Mouse (Mus musculus): ENCODE measurements at regions not wholly inside any gene's neighbourhood (a gene's known extent, or its start where the extent isn't known, plus 50 kb on each side); places are given as distances from the start of the nearest gene placed in this dataset.

DNA sequence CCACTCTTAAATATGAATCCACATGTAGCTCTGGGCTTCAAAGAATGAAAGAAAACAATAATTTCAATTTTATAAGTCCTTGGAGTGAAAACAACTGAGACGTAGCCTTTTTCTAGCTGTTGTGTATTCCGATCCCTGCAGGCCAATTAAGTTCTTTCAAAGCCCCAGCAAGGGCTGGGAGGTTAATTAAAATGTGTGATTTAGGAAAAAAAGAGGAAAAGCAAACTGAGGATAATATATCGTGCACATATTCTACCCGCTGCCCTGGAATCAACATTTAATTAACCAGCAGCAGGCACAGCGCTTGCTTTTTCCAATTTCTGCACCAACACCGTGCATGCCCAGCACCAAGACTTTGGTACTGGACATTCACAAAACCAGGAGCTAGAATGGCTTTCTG lies 167.0 kb downstream of the Nectin3 start:
- H3K4me3 ChIP-seq (ENCODE audit: low read depth, low read length) = no peak overlapping the region
- no peaks in the 10 kb centered on the region for H3K36me3 ChIP-seq (ENCODE audit: control insufficient read depth, insufficient read depth, low read length)
- no peak overlapping the region for H3K27ac ChIP-seq (ENCODE audit: low read depth)
- DNase-seq (ENCODE audit: low spot score) = no peak
- ATAC-seq (replicated peaks; ENCODE audit: low FRiP score, low TSS enrichment, low read depth) = no peak
- H3K4me1 ChIP-seq (replicated peaks; ENCODE audit: control insufficient read depth, insufficient read depth, low read length) = no peaks in the 10 kb centered on the region
- H3K4me2 ChIP-seq (ENCODE audit: low read length) = no peak overlapping the region
- 89% methylated on average over 6 of the region's 6 CpGs for WGBS
- H3K9me3 ChIP-seq (ENCODE audit: control insufficient read depth, low read length) = no peaks in the 10 kb centered on the region
- no peak overlapping the region for H3K9ac ChIP-seq (ENCODE audit: low read length)
- no peaks in the 10 kb centered on the region for H3K27me3 ChIP-seq (replicated peaks; ENCODE audit: control insufficient read depth, insufficient read depth, low read length)

DNA sequence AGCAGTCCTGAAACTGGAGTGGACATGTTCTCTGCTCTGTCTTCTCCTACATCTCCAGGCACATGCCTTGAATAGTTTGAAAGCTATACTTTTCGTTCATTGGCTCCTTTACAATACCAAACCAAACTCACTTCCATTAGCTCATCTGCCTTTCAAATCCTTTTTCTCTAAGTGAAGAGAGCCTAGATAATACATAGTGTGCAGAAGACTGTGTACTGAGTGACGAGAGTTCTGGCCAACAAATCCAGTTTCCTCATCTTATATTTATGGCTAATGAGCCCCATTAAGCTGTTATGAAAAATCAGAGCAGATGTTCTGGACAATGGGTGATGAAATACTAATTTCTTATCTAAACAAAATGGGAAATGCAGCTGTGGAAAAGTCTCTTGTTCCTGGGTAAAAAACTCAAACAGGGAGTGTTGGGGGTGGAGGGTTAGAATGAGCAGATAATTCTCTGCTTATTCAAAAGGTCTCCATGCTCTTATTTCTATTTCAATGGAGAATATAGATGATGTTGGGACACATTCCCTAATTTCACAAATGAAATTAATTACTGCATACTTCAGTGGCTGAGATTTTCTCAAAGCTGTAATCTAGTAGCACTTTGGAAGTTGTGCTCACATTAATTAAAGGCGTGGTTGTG lies 144.3 kb upstream of the Gm4737 start:
- no peak overlapping the region for H3K4me2 ChIP-seq (ENCODE audit: low read length)
- no peaks in the 10 kb centered on the region for H3K27me3 ChIP-seq (replicated peaks; ENCODE audit: control insufficient read depth, insufficient read depth, low read length)
- no peak overlapping the region for H3K9ac ChIP-seq (ENCODE audit: low read length)
- DNase-seq (ENCODE audit: low spot score) = no peak
- H3K9me3 ChIP-seq (ENCODE audit: control insufficient read depth, low read length) = no peaks in the 10 kb centered on the region
- no peak overlapping the region for H3K27ac ChIP-seq (ENCODE audit: low read depth)
- WGBS = 80% methylated on average over 3 of the region's 3 CpGs
- no peaks in the 10 kb centered on the region for H3K36me3 ChIP-seq (ENCODE audit: control insufficient read depth, insufficient read depth, low read length)
- ATAC-seq (replicated peaks; ENCODE audit: low FRiP score, low TSS enrichment, low read depth) = no peak
- no peak overlapping the region for H3K4me3 ChIP-seq (ENCODE audit: low read depth, low read length)
- H3K4me1 ChIP-seq (replicated peaks; ENCODE audit: control insufficient read depth, insufficient read depth, low read length) = no peaks in the 10 kb centered on the region

DNA sequence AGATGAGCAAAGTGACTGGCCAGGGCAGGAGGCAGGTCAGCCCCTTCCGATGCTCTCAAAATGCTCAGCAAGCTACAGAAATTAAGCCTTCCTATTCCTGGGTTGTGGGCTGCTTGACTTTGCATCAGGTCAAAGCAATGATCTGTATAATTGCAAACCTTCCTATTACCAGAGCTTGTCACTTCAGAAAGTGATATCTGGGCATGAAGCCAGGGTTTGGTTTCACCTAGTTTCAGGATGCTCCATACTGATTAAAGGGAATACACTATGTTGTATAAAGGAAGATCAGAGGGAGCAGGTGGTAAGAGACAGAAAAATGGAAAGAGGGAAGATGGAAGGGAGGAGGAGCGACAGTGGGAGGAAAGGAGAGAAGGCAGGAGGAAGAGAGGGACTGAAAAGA lies 142.3 kb upstream of the Gm4737 start:
- ATAC-seq (replicated peaks; ENCODE audit: low FRiP score, low TSS enrichment, low read depth) (no peak), DNase-seq (ENCODE audit: low spot score) (no peak)
- no peak overlapping the region for H3K4me3 ChIP-seq (ENCODE audit: low read depth, low read length)
- 80% methylated on average over 2 of the region's 2 CpGs for WGBS
- no peaks in the 10 kb centered on the region for H3K27me3 ChIP-seq (replicated peaks; ENCODE audit: control insufficient read depth, insufficient read depth, low read length)
- no peaks in the 10 kb centered on the region for H3K9me3 ChIP-seq (ENCODE audit: control insufficient read depth, low read length)
- no peaks in the 10 kb centered on the region for H3K36me3 ChIP-seq (ENCODE audit: control insufficient read depth, insufficient read depth, low read length)
- no peak overlapping the region for H3K9ac ChIP-seq (ENCODE audit: low read length)
- no peaks in the 10 kb centered on the region for H3K4me1 ChIP-seq (replicated peaks; ENCODE audit: control insufficient read depth, insufficient read depth, low read length)
- H3K4me2 ChIP-seq (ENCODE audit: low read length) = no peak overlapping the region
- no peak overlapping the region for H3K27ac ChIP-seq (ENCODE audit: low read depth)

DNA sequence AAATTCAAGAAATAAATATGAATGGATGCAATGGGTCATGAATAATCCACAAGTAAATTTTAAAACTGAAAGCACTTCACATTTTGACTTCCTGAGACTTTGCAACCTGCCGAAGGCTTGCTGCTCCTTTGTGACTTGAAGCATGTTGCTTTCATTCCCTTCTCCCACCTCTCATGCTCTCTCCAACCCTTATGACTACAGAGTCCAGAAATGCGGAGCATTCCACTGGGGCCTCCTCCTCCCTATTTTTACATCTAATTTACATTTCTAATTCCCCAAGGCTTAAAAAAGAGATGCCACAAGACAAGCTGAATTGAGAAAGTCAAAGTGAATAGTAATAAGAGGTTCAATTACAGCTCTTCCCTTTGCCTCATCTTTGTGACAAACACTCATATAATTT lies 141.5 kb upstream of the Gm4737 start:
- Histone ChIP-seq H3K4me2 (ENCODE audit: low read length) (no peak overlapping the region), H3K4me1 (replicated peaks; ENCODE audit: control insufficient read depth, insufficient read depth, low read length) (no peaks in the 10 kb centered on the region), H3K9ac (ENCODE audit: low read length) (no peak overlapping the region), H3K27me3 (replicated peaks; ENCODE audit: control insufficient read depth, insufficient read depth, low read length) (no peaks in the 10 kb centered on the region), H3K27ac (ENCODE audit: low read depth) (no peak overlapping the region), H3K36me3 (ENCODE audit: control insufficient read depth, insufficient read depth, low read length) (no peaks in the 10 kb centered on the region), H3K4me3 (ENCODE audit: low read depth, low read length) (no peak overlapping the region), H3K9me3 (ENCODE audit: control insufficient read depth, low read length) (no peaks in the 10 kb centered on the region)
- no peak for DNase-seq (ENCODE audit: low spot score)
- 80% methylated on average over 2 of the region's 2 CpGs for WGBS
- ATAC-seq (replicated peaks; ENCODE audit: low FRiP score, low TSS enrichment, low read depth) = no peak

DNA sequence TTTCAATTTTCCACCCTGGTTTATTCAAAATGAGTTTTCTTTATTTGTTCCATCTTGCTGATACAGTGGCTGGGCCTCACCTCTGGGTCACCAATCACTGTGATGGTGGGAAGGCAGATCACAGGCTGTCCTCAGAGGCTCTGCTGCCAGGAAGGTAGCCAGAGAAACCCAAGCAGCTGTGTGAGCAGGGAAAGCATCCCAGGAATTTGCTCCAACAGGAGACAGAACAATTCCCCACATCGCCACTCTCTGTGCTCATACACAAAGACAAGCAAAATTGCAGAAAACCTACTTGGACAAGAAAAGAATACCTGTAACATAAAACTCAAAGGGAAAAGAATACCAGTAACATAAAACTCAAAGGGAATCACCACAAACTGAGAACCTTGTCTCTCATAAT lies 139.0 kb upstream of the Gm4737 start:
- Histone ChIP-seq H3K4me1 (replicated peaks; ENCODE audit: control insufficient read depth, insufficient read depth, low read length) (no peaks in the 10 kb centered on the region), H3K27me3 (replicated peaks; ENCODE audit: control insufficient read depth, insufficient read depth, low read length) (no peaks in the 10 kb centered on the region), H3K4me2 (ENCODE audit: low read length) (no peak overlapping the region), H3K4me3 (ENCODE audit: low read depth, low read length) (no peak overlapping the region), H3K27ac (ENCODE audit: low read depth) (no peak overlapping the region), H3K9me3 (ENCODE audit: control insufficient read depth, low read length) (no peaks in the 10 kb centered on the region), H3K36me3 (ENCODE audit: control insufficient read depth, insufficient read depth, low read length) (no peaks in the 10 kb centered on the region), H3K9ac (ENCODE audit: low read length) (no peak overlapping the region)
- DNase-seq (ENCODE audit: low spot score) (no peak), ATAC-seq (replicated peaks; ENCODE audit: low FRiP score, low TSS enrichment, low read depth) (no peak)
- WGBS = 22% methylated on average over 1 of the region's 1 CpGs

DNA sequence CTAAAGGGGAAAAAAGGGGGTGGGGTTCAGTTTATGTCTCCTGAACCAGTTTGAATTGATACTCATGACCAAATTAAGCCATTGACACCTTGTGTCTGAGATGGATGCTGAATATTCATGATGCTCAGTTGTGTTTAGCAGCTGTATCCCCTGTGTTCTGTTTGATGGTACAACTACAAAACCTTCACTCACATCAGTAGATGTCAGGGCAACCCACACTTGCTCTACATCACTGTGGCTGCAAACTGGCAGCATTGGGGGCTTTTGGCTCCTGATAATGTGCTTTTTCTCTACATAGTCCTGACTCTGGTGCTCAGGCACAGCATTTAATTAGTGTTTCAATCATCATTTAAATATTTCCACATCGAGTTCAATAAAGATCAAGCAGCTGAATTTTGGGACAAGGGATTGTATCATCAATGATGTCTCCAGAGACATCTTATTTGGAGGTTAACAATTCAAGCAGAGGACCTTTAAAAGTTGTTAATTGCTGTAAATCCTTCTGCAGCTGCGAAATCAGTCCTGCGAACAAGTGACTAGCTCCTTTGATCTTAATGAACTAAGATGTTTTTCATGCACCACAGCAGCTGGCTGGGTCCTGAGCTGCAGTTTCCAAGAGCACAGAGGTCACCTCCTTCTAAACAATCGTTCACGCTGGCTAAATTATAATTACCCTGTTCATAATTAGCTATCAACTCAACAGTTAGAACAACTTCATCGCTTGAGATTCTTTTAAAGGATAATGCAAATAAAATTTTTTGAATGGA lies 136.4 kb upstream of the Gm4737 start:
- DNase-seq (ENCODE audit: low spot score) (no peak), ATAC-seq (replicated peaks; ENCODE audit: low FRiP score, low TSS enrichment, low read depth) (no peak)
- Histone ChIP-seq H3K36me3 (ENCODE audit: control insufficient read depth, insufficient read depth, low read length) (no peaks in the 10 kb centered on the region), H3K27ac (ENCODE audit: low read depth) (no peak overlapping the region), H3K9ac (ENCODE audit: low read length) (no peak overlapping the region), H3K4me2 (ENCODE audit: low read length) (no peak overlapping the region), H3K4me3 (ENCODE audit: low read depth, low read length) (no peak overlapping the region), H3K4me1 (replicated peaks; ENCODE audit: control insufficient read depth, insufficient read depth, low read length) (no peaks in the 10 kb centered on the region), H3K27me3 (replicated peaks; ENCODE audit: control insufficient read depth, insufficient read depth, low read length) (no peaks in the 10 kb centered on the region), H3K9me3 (ENCODE audit: control insufficient read depth, low read length) (no peaks in the 10 kb centered on the region)
- 74% methylated on average over 6 of the region's 6 CpGs for WGBS

DNA sequence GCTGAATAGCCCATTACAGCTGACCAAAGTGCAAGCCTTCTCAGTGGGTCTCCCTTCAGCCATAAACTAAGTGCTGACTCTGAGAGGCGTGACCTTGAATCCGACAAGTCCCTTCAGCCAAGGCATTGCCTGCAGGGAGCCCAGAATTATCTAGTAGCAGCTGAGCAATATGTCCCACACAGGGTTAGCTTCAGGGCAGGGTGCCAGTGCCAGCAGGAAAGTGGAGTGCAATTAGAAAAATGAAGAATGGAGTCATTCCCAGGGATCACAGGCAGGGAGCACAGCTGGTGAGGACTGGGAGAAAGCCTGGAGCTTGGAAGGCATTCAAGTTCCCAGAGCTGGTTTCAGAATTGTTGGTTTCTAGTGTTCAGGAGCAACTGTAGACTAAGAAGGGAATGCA lies 135.3 kb upstream of the Gm4737 start:
- no peaks in the 10 kb centered on the region for H3K4me1 ChIP-seq (replicated peaks; ENCODE audit: control insufficient read depth, insufficient read depth, low read length)
- no peaks in the 10 kb centered on the region for H3K9me3 ChIP-seq (ENCODE audit: control insufficient read depth, low read length)
- ATAC-seq (replicated peaks; ENCODE audit: low FRiP score, low TSS enrichment, low read depth) (no peak), DNase-seq (ENCODE audit: low spot score) (peak; percentile 48)
- 67% methylated on average over 2 of the region's 2 CpGs for WGBS
- no peaks in the 10 kb centered on the region for H3K27me3 ChIP-seq (replicated peaks; ENCODE audit: control insufficient read depth, insufficient read depth, low read length)
- H3K9ac ChIP-seq (ENCODE audit: low read length) = no peak overlapping the region
- no peak overlapping the region for H3K4me2 ChIP-seq (ENCODE audit: low read length)
- no peak overlapping the region for H3K27ac ChIP-seq (ENCODE audit: low read depth)
- H3K36me3 ChIP-seq (ENCODE audit: control insufficient read depth, insufficient read depth, low read length) = no peaks in the 10 kb centered on the region
- H3K4me3 ChIP-seq (ENCODE audit: low read depth, low read length) = no peak overlapping the region

DNA sequence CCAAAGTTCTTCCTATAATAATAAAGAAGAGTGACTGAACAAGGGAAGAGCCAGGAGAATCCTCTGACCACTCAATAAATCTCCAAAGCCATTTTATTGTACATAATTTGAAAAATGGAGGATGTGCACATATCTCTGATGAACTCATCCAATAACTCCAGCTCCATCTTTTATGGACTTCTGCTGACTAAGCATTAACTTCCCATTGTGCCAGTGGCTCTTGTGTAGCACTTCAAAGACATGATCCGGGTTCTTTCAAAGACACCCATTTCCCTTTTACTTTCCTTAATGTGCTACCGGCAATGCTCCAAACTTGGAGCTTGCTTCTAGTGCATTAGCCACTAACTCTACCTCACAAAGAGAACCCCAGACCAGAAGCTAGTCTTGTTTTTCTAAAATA lies 112.7 kb upstream of the Gm4737 start:
- 99% methylated on average over 2 of the region's 2 CpGs for WGBS
- H3K4me2 ChIP-seq (ENCODE audit: low read length) = no peak overlapping the region

DNA sequence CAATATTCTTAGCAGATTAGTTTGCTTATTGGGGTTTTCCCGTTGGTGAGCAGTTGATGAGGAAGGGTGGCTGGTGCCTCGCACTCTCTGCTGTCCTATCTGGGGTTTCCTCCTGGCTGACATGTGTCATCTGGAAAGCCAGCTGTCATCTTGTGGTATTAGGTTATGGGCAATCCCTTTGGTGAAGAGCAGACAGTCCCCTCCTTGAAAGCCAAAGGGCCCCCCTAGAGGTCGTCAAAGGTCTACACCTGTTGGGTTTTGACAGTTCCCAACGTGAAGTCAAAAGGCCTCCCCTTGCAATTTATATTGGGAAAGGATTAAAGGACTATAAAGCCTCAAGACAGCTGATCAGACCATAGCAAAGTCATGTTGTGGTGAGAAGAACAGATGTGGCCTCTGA lies 96.8 kb upstream of the Gm4737 start:
- no peak overlapping the region for H3K9ac ChIP-seq (ENCODE audit: low read length)
- H3K4me1 ChIP-seq (replicated peaks; ENCODE audit: control insufficient read depth, insufficient read depth, low read length) = no peaks in the 10 kb centered on the region
- ATAC-seq (replicated peaks; ENCODE audit: low FRiP score, low TSS enrichment, low read depth) (no peak), DNase-seq (ENCODE audit: low spot score) (no peak)
- H3K9me3 ChIP-seq (ENCODE audit: control insufficient read depth, low read length) = no peaks in the 10 kb centered on the region
- no peaks in the 10 kb centered on the region for H3K36me3 ChIP-seq (ENCODE audit: control insufficient read depth, insufficient read depth, low read length)
- no peak overlapping the region for H3K4me2 ChIP-seq (ENCODE audit: low read length)
- whole genome bisulfite sequencing = 75% methylated on average over 4 of the region's 4 CpGs
- H3K4me3 ChIP-seq (ENCODE audit: low read depth, low read length) = no peak overlapping the region
- H3K27me3 ChIP-seq (replicated peaks; ENCODE audit: control insufficient read depth, insufficient read depth, low read length) = no peaks in the 10 kb centered on the region
- no peak overlapping the region for H3K27ac ChIP-seq (ENCODE audit: low read depth)

More for the DNA sequence above, 112.7 kb upstream of the Gm4737 start:
- no peaks in the 10 kb centered on the region for H3K9me3 ChIP-seq (ENCODE audit: control insufficient read depth, low read length)
- no peaks in the 10 kb centered on the region for H3K4me1 ChIP-seq (replicated peaks; ENCODE audit: control insufficient read depth, insufficient read depth, low read length)
- no peak overlapping the region for H3K4me3 ChIP-seq (ENCODE audit: low read depth, low read length)
- no peaks in the 10 kb centered on the region for H3K36me3 ChIP-seq (ENCODE audit: control insufficient read depth, insufficient read depth, low read length)
- no peaks in the 10 kb centered on the region for H3K27me3 ChIP-seq (replicated peaks; ENCODE audit: control insufficient read depth, insufficient read depth, low read length)
- H3K9ac ChIP-seq (ENCODE audit: low read length) = no peak overlapping the region
- DNase-seq (ENCODE audit: low spot score) (no peak), ATAC-seq (replicated peaks; ENCODE audit: low FRiP score, low TSS enrichment, low read depth) (no peak)
- H3K27ac ChIP-seq (ENCODE audit: low read depth) = no peak overlapping the region

All from intestine, embryonic 14.5 days (tissue).